Mouse (Mus musculus): ENCODE results near the gene Pnrc1. TPM values are rescaled to one million over a fixed set of nuclear protein-coding genes. Genes with fewer than 3 reads are reported as not detected.
A peak's percentile ranks its signal among the peaks of the same experiment; 100 is the strongest.

Gene Pnrc1
- polyA plus RNA-seq, 1 experiment from 2014 or later = 95.5 TPM

GRCm38 (mm10) chr4:33243016-33243758 is 46.8 kb downstream of the Pnrc1 start:
- Histone ChIP-seq H3K9ac (no peak overlapping the region), H3K36me3 (replicated peaks) (peaks cover 36% of the 10 kb centered on the region), H3K4me2 (no peak overlapping the region), H3K9me3 (no peaks in the 10 kb centered on the region), H3K27me3 (no peaks in the 10 kb centered on the region), H3K27ac (peak overlapping the region; percentile 21; the same call in 1 of the 2 replicates), H3K4me3 (replicated peaks) (no peak overlapping the region), H3K4me1 (peaks cover 22% of the 10 kb centered on the region)
- no peak for ATAC-seq (ENCODE audit: low FRiP score)
- WGBS = 86% methylated on average over 12 of the region's 12 CpGs

- peaks cover 36% of the 10 kb centered on the region for H3K36me3 ChIP-seq (replicated peaks)
- peaks cover 22% of the 10 kb centered on the region for H3K4me1 ChIP-seq
- WGBS = 62% methylated on average over 5 of the region's 5 CpGs
- peak overlapping the region; percentile 21; the same call in 1 of the 2 replicates for H3K27ac ChIP-seq
- ATAC-seq (ENCODE audit: low FRiP score) = no peak; the same call in 1 of the 2 replicates
- no peak overlapping the region for H3K4me2 ChIP-seq
- no peak overlapping the region for H3K4me3 ChIP-seq (replicated peaks)
- H3K9ac ChIP-seq = no peak overlapping the region
- H3K9me3 ChIP-seq = no peaks in the 10 kb centered on the region
- H3K27me3 ChIP-seq = no peaks in the 10 kb centered on the region
Measured at GRCm38 (mm10) chr4:33242536-33242935, 47.4 kb downstream of the Pnrc1 start.

DNA sequence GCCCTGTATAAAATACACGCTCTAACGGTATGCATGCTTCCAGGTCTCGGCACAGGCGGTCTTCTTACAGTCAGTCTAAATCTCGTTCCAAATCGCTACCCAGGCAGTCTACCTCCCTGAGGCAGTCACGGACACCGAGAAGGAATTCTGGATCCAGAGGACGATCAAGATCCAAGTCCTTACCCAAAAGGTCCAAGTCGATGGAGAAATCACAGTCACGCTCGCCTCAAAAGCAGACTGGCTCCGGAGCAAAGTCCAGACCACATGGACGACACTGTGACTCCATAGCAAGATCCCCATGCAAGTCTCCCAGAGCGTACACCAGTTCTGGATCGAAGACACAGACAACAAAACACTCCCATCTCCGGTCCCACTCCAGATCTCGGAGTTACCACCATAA is 59.1 kb downstream of the Pnrc1 start:
- ATAC-seq (ENCODE audit: low FRiP score) = no peak
- Histone ChIP-seq H3K9me3 (no peaks in the 10 kb centered on the region), H3K36me3 (replicated peaks) (no peaks in the 10 kb centered on the region), H3K4me2 (no peak overlapping the region), H3K27ac (no peak overlapping the region), H3K9ac (no peak overlapping the region), H3K27me3 (no peaks in the 10 kb centered on the region), H3K4me1 (no peaks in the 10 kb centered on the region), H3K4me3 (replicated peaks) (no peak overlapping the region)
- WGBS = 94% methylated on average over 18 of the region's 18 CpGs

DNA sequence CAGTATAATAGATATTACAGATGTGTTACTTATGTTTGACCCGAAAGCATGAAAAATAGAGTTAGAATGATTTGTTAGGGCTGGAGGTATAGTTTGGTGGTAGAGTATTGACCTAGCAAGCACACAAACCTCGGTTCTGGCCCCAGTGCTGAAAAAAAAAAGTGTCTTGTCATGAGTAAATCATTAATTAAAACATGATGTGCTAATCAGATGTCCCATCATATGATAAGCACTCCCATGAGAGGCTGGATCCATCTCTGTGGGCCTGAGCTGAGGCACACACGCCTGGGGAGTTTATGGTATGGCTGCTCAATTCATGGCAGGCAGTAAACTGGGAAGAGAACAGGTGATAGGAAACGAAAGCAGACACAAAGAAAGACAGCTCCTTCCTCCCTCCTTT is 60.3 kb downstream of the Pnrc1 start:
- H3K9ac ChIP-seq = no peak overlapping the region
- H3K36me3 ChIP-seq (replicated peaks) = no peaks in the 10 kb centered on the region
- no peaks in the 10 kb centered on the region for H3K4me1 ChIP-seq
- H3K4me3 ChIP-seq (replicated peaks) = no peak overlapping the region
- ATAC-seq (ENCODE audit: low FRiP score) = no peak
- WGBS = 80% methylated on average over 4 of the region's 4 CpGs
- no peak overlapping the region for H3K27ac ChIP-seq
- H3K4me2 ChIP-seq = no peak overlapping the region
- no peaks in the 10 kb centered on the region for H3K9me3 ChIP-seq
- no peaks in the 10 kb centered on the region for H3K27me3 ChIP-seq

- Histone ChIP-seq H3K9me3 (no peaks in the 10 kb centered on the region), H3K9ac (no peak overlapping the region), H3K27me3 (no peaks in the 10 kb centered on the region), H3K36me3 (replicated peaks) (no peaks in the 10 kb centered on the region), H3K4me3 (replicated peaks) (no peak overlapping the region), H3K4me1 (no peaks in the 10 kb centered on the region), H3K27ac (no peak overlapping the region), H3K4me2 (no peak overlapping the region)
- whole genome bisulfite sequencing = 88% methylated on average over 7 of the region's 7 CpGs
- no peak for ATAC-seq (ENCODE audit: low FRiP score)
Measured at GRCm38 (mm10) chr4:33227164-33227563, 62.8 kb downstream of the Pnrc1 start.

- WGBS = 70% methylated on average over 7 of the region's 7 CpGs
- no peaks in the 10 kb centered on the region for H3K9me3 ChIP-seq
- H3K27me3 ChIP-seq = no peaks in the 10 kb centered on the region
- H3K4me1 ChIP-seq = no peaks in the 10 kb centered on the region
- H3K4me2 ChIP-seq = no peak overlapping the region
- no peak overlapping the region for H3K27ac ChIP-seq
- H3K36me3 ChIP-seq (replicated peaks) = no peaks in the 10 kb centered on the region
- no peak overlapping the region for H3K9ac ChIP-seq
- H3K4me3 ChIP-seq (replicated peaks) = no peak overlapping the region
- no peak for ATAC-seq (ENCODE audit: low FRiP score)
Measured at GRCm38 (mm10) chr4:33224003-33224675, 65.8 kb downstream of the Pnrc1 start.

DNA sequence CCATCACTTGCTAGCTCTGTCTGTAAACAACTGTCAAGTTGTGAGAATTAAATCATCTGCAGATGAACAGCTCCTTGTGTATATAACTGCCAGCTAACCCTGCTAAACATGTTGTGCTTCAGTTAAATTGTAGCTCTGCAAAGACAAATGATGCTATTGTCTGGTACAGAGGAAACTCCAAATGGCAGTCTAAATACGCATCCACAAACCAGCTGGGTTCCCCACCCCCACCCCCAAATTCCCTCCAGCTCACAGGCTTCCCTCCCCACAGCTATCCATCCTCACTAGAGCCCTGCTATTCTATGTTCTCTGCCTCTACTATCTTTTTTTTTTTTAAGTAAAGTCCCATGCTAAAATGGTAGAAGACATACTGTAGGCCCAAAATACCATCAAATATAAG is 68.1 kb downstream of the Pnrc1 start:
- Histone ChIP-seq H3K9me3 (no peaks in the 10 kb centered on the region), H3K4me3 (replicated peaks) (no peak overlapping the region), H3K9ac (no peak overlapping the region), H3K27ac (no peak overlapping the region), H3K4me2 (no peak overlapping the region), H3K4me1 (no peaks in the 10 kb centered on the region), H3K27me3 (no peaks in the 10 kb centered on the region), H3K36me3 (replicated peaks) (no peaks in the 10 kb centered on the region)
- WGBS = 59% methylated on average over 1 of the region's 1 CpGs
- no peak for ATAC-seq (ENCODE audit: low FRiP score)

- H3K4me1 ChIP-seq = peaks cover 18% of the 10 kb centered on the region
- no peaks in the 10 kb centered on the region for H3K9me3 ChIP-seq
- H3K4me3 ChIP-seq (replicated peaks) = peak within 1 kb of the TSS; percentile 69
- 2% methylated on average over 62 of the region's 65 CpGs for WGBS
- H3K27me3 ChIP-seq = peaks cover 3% of the 10 kb centered on the region; the same call in 1 of the 2 replicates
- peak within 1 kb of the TSS; percentile 77 for H3K9ac ChIP-seq
- peak within 1 kb of the TSS; percentile 31; the same call in 1 of the 2 replicates for H3K27ac ChIP-seq
- peak; percentile 89 for ATAC-seq (ENCODE audit: low FRiP score)
- peak within 1 kb of the TSS; percentile 99 for H3K4me2 ChIP-seq
- H3K36me3 ChIP-seq (replicated peaks) = no peaks in the 10 kb centered on the region
Measured at GRCm38 (mm10) chr4:33208881-33209841, 80.8 kb downstream of the Pnrc1 start, which contains the start of gene Srsf12. Gene Srsf12 (plus strand): TSS chr4:33208991.

- WGBS = 68% methylated on average over 2 of the region's 2 CpGs
- no peak for ATAC-seq (ENCODE audit: low FRiP score)
Measured at GRCm38 (mm10) chr4:33207551-33207950, 82.4 kb downstream of the Pnrc1 start.

DNA sequence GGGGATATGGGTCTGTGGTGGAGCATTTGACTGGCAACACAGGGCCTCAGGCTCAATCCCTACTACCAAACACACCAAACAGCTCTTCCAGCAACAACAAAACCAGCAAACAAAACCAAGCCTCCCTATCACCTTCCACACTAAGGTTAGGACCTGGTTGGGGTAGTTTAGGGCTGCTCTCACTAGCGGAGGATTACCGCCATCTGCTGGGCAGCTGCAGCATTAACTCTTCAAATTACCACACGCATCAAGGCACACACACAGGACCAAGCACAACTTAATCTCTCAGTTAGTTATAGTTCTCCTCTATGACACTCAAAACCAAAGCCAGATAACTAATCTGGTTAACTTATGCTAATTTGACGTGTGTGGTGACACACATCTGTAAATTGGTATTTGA is 85.3 kb downstream of the Pnrc1 start:
- ATAC-seq (ENCODE audit: low FRiP score) = peak; percentile 59; the same call in 1 of the 2 replicates

More at GRCm38 (mm10) chr4:33207551-33207950, 82.4 kb downstream of the Pnrc1 start:
- H3K9ac ChIP-seq = no peak overlapping the region
- H3K4me2 ChIP-seq = no peak overlapping the region
- H3K27me3 ChIP-seq = peaks cover 3% of the 10 kb centered on the region; the same call in 1 of the 2 replicates
- H3K9me3 ChIP-seq = no peaks in the 10 kb centered on the region
- H3K36me3 ChIP-seq (replicated peaks) = no peaks in the 10 kb centered on the region
- peaks cover 18% of the 10 kb centered on the region for H3K4me1 ChIP-seq
- no peak overlapping the region for H3K4me3 ChIP-seq (replicated peaks)
- H3K27ac ChIP-seq = no peak overlapping the region

DNA sequence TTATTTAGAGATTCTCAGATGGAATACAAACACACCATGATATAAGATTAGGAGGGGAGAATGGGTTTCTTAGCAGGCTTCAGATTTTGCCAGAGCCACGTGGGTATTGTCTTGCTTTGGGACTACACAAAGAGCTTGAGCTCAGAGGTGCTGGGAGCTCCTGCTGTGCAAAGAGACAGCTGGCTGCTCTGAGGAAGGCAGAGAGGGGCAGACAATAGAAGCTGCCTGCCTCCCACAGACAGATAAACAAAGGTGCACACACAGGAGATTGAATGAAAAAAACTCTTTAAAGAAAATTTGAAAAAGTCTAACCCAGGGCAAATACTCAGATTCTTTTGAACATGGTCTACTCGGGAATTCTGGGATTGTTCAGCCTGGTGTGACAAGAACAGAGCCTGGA is 91.8 kb downstream of the Pnrc1 start:
- H3K27me3 ChIP-seq = no peaks in the 10 kb centered on the region
- H3K4me1 ChIP-seq = peaks cover 3% of the 10 kb centered on the region; the same call in 1 of the 2 replicates
- no peak overlapping the region for H3K4me3 ChIP-seq (replicated peaks)
- no peak overlapping the region for H3K4me2 ChIP-seq
- no peak overlapping the region for H3K9ac ChIP-seq
- H3K36me3 ChIP-seq (replicated peaks) = no peaks in the 10 kb centered on the region
- H3K9me3 ChIP-seq = no peaks in the 10 kb centered on the region
- no peak overlapping the region for H3K27ac ChIP-seq
- WGBS = 0% methylated on average over 2 of the region's 2 CpGs
- ATAC-seq (ENCODE audit: low FRiP score) = no peak

More for the DNA sequence above, 85.3 kb downstream of the Pnrc1 start:
- H3K4me1 ChIP-seq = peaks cover 17% of the 10 kb centered on the region
- H3K9me3 ChIP-seq = no peaks in the 10 kb centered on the region
- no peak overlapping the region for H3K9ac ChIP-seq
- H3K27me3 ChIP-seq = peaks cover 3% of the 10 kb centered on the region; the same call in 1 of the 2 replicates
- WGBS = 0% methylated on average over 4 of the region's 4 CpGs
- H3K36me3 ChIP-seq (replicated peaks) = no peaks in the 10 kb centered on the region
- H3K4me3 ChIP-seq (replicated peaks) = no peak overlapping the region
- no peak overlapping the region for H3K27ac ChIP-seq
- no peak overlapping the region for H3K4me2 ChIP-seq

Data from forebrain, embryonic 12.5 days (tissue).